Mouse (Mus musculus) forebrain, postnatal 0 days (tissue): Measurements from ENCODE around the gene Nedd1. TPM values are rescaled to one million over a fixed set of nuclear protein-coding genes. Genes with fewer than 3 reads are reported as not detected.
A peak's percentile ranks its signal among the peaks of the same experiment; 100 is the strongest.

Experiments used
- ATAC-seq: fragments of 200-750 bp; cut with Nextera tagmentation; 2 replicates; pipeline ENCODE4 v1.8.0; 2017; ENCODE audit warnings: mild to moderate bottlenecking, moderate library complexity
- DNase-seq: peaks from one replicate; pipeline ENCODE4 v3.0.0-alpha.2; 2015
- H3K27ac ChIP-seq: fragments of 300-500 bp; sonication (generic); 2 replicates; pipeline ENCODE4 v1.5.1; 2014; ENCODE audit warnings: low read depth, mild to moderate bottlenecking, antibody characterized with exemption, low read length, moderate library complexity, mixed read lengths
- H3K27me3 ChIP-seq: fragments of 300-500 bp; sonication (generic); 2 replicates; pipeline ENCODE4 v1.6.1; 2014; ENCODE audit warnings: mild to moderate bottlenecking, low read length, mixed read lengths; ENCODE audit not compliant: insufficient read depth
- H3K36me3 ChIP-seq: fragments of 300-500 bp; sonication (generic); 2 replicates; pipeline ENCODE4 v1.6.1; 2014; ENCODE audit warnings: mild to moderate bottlenecking, moderate library complexity; ENCODE audit not compliant: insufficient read depth
- H3K4me1 ChIP-seq: fragments of 300-500 bp; sonication (generic); 2 replicates; pipeline ENCODE4 v1.6.1; 2014; ENCODE audit warnings: antibody characterized with exemption; ENCODE audit not compliant: insufficient read depth
- H3K4me2 ChIP-seq: fragments of 300-500 bp; sonication (generic); 2 replicates; pipeline ENCODE4 v1.6.1; 2014; ENCODE audit warnings: low read depth, mild to moderate bottlenecking, moderate library complexity
- H3K4me3 ChIP-seq: fragments of 300-500 bp; sonication (generic); 2 replicates; pipeline ENCODE4 v1.5.1; 2014; ENCODE audit warnings: low read depth, low read length, mixed read lengths
- H3K9ac ChIP-seq: fragments of 300-500 bp; sonication (generic); 2 replicates; pipeline ENCODE4 v1.6.1; 2014; ENCODE audit warnings: mild to moderate bottlenecking
- H3K9me3 ChIP-seq: fragments of 300-500 bp; sonication (generic); 2 replicates; pipeline ENCODE4 v1.6.1; 2016; ENCODE audit warnings: low read length
- CTCF ChIP-seq: sonication (generic); IDR thresholded peaks from 2 replicates; pipeline ENCODE4 v1.5.1; 2016; ENCODE audit warnings: antibody characterized with exemption, control low read depth, low read depth
- WGBS: fragments of 180-500 bp; shearing (Covaris S2); extraction: QIAGEN DNeasy Blood & Tissue Kit; methylation state at CpG from one replicate; pipeline ENCODE4 v1.1.7; 2014; 5-methylcytosine and 5-hydroxymethylcytosine counted together
- polyA plus RNA-seq: library from polyadenylated mRNA; unstranded; fragments of >200 nt; fragmentation: Nextera tagmentation; extraction: Ambion mirVana; gene quantifications from 2 replicates; pipeline ENCODE4 v1.2.1, GENCODE M21; 2015
- total RNA-seq: library from RNA; depleted of rRNA; stranded (reverse); fragments of >200 nt; gene quantifications from 2 replicates; pipeline ENCODE4 v1.2.3, GENCODE M21; 2014; rRNA removed

Gene Nedd1
- total RNA-seq, result 8.7 and 8.9 TPM in 2 replicates
- polyA plus RNA-seq, result 2.8 and 6.4 TPM in 2 replicates

- Histone ChIP-seq H3K9ac (peak within 1 kb of the TSS; percentile 62), H3K9me3 (no peaks in the 10 kb centered on the region), H3K27me3 (no peaks in the 10 kb centered on the region), H3K27ac (peak within 1 kb of the TSS; percentile 54), H3K4me1 (0 out of 2 replicates have a peak, but pooled peaks cover 4% of the 10 kb centered on the region), H3K36me3 (no peaks in the 10 kb centered on the region), H3K4me3 (peak within 1 kb of the TSS; percentile 77), H3K4me2 (peak within 1 kb of the TSS; percentile 67)
- peak; percentile 91 for DNase-seq
- WGBS, result 2% methylated on average over 57 of the region's 57 CpGs
- ATAC-seq, result peak; percentile 99
- TF ChIP-seq CTCF, result no peak
Measured at GRCm38 (mm10) chr10:92721771-92722619, at the start of gene Nedd1. Gene Nedd1 (minus strand): TSS chr10:92722420.

- Histone ChIP-seq H3K9me3 (no peaks in the 10 kb centered on the region), H3K27ac (no peak overlapping the region), H3K9ac (no peak overlapping the region), H3K36me3 (no peaks in the 10 kb centered on the region), H3K27me3 (no peaks in the 10 kb centered on the region), H3K4me1 (no peaks in the 10 kb centered on the region), H3K4me3 (no peak overlapping the region), H3K4me2 (no peak overlapping the region)
- WGBS, result 46% methylated on average over 5 of the region's 5 CpGs
- no peak for DNase-seq
- no peak for TF ChIP-seq CTCF
- no peak for ATAC-seq
Measured at GRCm38 (mm10) chr10:92754359-92754758, 32.1 kb upstream of the Nedd1 start.

GRCm38 (mm10) chr10:92730339-92730738 is 8.1 kb upstream of the Nedd1 start:
- Histone ChIP-seq H3K9me3 (no peaks in the 10 kb centered on the region), H3K9ac (no peak overlapping the region), H3K27me3 (no peaks in the 10 kb centered on the region), H3K4me3 (no peak overlapping the region), H3K4me2 (no peak overlapping the region), H3K4me1 (no peaks in the 10 kb centered on the region), H3K27ac (no peak overlapping the region), H3K36me3 (no peaks in the 10 kb centered on the region)
- DNase-seq (no peak), ATAC-seq (no peak)
- no peak for TF ChIP-seq CTCF
- 81% methylated on average over 3 of the region's 3 CpGs for WGBS

- WGBS, result 90% methylated on average over 3 of the region's 3 CpGs
Measured at GRCm38 (mm10) chr10:92728723-92729122, 6.5 kb upstream of the Nedd1 start.

GRCm38 (mm10) chr10:92722620-92722988 is 384 bp upstream of the Nedd1 start:
- no peak for TF ChIP-seq CTCF
- ATAC-seq (peak; percentile 51; the same call in 1 of the 2 replicates), DNase-seq (no peak)
- Histone ChIP-seq H3K36me3 (no peaks in the 10 kb centered on the region), H3K27me3 (no peaks in the 10 kb centered on the region), H3K9me3 (no peaks in the 10 kb centered on the region), H3K4me3 (peak overlapping the region; percentile 77), H3K4me1 (0 out of 2 replicates have a peak, but pooled peaks cover 4% of the 10 kb centered on the region), H3K27ac (peak overlapping the region; percentile 54; the same call in 1 of the 2 replicates), H3K9ac (peak overlapping the region; percentile 62), H3K4me2 (peak overlapping the region; percentile 67)
- 16% methylated on average over 5 of the region's 5 CpGs for WGBS

More at GRCm38 (mm10) chr10:92728723-92729122, 6.5 kb upstream of the Nedd1 start:
- no peaks in the 10 kb centered on the region for H3K27me3 ChIP-seq
- H3K9ac ChIP-seq, result no peak overlapping the region
- H3K36me3 ChIP-seq, result no peaks in the 10 kb centered on the region
- ATAC-seq (no peak), DNase-seq (no peak)
- no peaks in the 10 kb centered on the region for H3K9me3 ChIP-seq
- no peaks in the 10 kb centered on the region for H3K4me1 ChIP-seq
- H3K4me3 ChIP-seq, result no peak overlapping the region
- no peak for TF ChIP-seq CTCF
- no peak overlapping the region for H3K27ac ChIP-seq
- H3K4me2 ChIP-seq, result no peak overlapping the region

- Histone ChIP-seq H3K36me3 (peaks cover 3% of the 10 kb centered on the region; the same call in 1 of the 2 replicates), H3K27ac (no peak overlapping the region), H3K4me1 (no peaks in the 10 kb centered on the region), H3K27me3 (no peaks in the 10 kb centered on the region), H3K9me3 (no peaks in the 10 kb centered on the region), H3K4me3 (no peak overlapping the region), H3K4me2 (no peak overlapping the region), H3K9ac (no peak overlapping the region)
- no peak for DNase-seq
- ATAC-seq, result no peak
- WGBS, result 80% methylated on average over 6 of the region's 6 CpGs
- no peak for TF ChIP-seq CTCF
Measured at GRCm38 (mm10) chr10:92699032-92699431, 23.2 kb downstream of the Nedd1 start.

GRCm38 (mm10) chr10:92675056-92675455 is 47.2 kb downstream of the Nedd1 start:
- 81% methylated on average over 4 of the region's 4 CpGs for WGBS
- Histone ChIP-seq H3K4me2 (no peak overlapping the region), H3K9me3 (no peaks in the 10 kb centered on the region), H3K27me3 (no peaks in the 10 kb centered on the region), H3K36me3 (no peaks in the 10 kb centered on the region), H3K9ac (no peak overlapping the region), H3K27ac (no peak overlapping the region), H3K4me1 (no peaks in the 10 kb centered on the region), H3K4me3 (no peak overlapping the region)
- DNase-seq (peak; percentile 5), ATAC-seq (no peak)
- no peak for TF ChIP-seq CTCF
